Mouse (Mus musculus): ENCODE measurements at regions not wholly inside any gene's neighbourhood (a gene's known extent, or its start where the extent isn't known, plus 50 kb on each side); places are given as distances from the start of the nearest gene placed in this dataset.

DNA sequence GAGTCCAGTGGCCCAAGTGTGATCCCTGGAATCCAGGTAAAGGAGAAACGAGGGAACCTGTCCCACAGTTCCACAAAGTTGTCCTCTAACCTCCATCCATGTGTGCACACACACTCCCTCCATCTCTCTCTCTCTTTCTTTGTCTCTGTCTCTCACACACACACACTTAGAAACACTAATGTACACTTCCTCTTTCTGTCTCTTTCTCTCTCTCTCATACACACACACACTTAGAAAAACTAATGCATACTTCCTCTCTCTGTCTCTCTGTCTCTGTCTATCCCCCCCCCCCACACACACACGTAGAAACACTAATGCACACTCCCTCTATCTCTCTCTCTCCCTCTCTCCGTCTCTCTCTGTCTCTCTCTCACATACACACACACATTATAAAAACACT, 61.2 kb upstream of the Bmp2k start:
- no peak for DNase-seq

DNA sequence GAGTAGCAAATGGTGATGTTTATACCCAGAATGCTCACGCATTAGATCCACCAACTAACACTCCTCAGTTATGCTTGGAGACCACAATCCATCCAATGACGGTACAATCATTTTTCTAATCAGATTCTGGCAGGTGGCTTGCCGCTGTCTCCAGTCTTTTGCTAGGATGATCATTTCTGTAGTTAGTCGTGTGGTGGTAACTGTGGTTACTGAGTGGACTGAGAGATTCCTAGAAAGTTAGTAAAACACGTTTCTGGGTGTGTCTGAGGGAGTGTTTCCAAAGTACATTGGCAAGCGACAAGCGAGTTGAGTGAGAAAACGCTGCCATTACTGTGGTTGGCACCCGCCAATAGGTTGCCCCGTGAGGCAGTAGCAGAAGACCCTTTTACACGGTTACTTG, 58.8 kb upstream of the Bmp2k start:
- no peak for DNase-seq

DNA sequence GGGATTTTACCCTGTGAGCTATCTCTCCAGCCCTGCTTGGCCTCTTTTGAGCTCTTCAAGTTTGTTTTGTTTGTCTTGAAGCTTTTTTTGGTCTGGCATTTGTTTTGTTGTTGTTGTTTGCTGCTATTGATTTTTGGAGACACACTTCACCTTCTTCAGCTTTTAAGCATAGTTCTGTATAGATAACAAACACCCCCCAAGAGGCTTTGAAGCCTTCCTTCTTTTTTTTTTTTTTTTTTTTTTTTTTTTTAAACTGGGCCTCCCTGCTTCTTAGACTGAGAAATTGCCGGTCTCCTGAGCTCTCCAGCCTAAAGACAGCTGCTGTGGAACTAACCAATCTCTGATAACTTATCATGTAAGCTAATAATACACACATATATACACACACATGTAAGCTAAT, 58.2 kb upstream of the Bmp2k start:
- DNase-seq: no peak

DNA sequence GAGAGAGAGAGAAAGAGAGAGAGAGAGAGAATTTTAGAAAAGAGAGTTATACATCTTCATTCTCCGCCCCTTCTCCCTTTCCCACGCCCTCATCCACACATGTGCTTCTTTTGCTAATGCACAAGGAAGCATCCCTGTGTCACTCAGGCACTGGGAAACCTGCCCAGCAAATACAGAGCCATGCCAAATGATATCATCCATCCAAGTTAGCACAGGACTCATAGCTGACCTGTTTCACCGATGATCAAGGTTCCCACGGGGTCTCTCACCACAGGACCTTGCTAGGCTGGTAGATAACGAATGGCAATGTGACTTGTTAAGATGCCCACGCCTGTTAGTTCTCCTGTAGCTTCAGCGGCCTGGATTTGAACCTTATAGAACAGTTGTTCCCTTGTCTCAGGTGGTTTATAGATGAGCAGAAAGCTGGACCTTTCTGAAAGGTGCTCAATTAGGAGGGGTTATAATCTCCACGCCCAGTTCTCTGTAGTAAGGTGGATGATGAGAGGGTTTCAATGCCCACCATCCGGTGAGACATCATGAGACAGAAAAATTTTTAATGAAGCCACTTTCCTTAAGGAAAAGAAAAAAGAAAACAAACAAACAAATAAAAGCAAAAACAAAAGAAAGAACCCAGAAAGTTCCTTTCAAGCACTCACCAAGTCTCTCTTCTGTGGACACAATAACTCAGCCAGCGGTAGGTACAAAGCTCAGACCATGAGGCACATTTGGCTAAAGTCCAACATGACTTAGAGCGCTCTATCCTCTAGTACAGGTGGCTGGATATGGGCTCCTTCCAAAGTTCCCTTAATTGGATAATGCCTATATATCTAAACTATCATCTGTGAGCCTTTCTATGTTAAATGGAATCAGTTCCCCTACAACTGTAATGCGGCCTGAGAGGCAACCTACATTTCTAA, 57.1 kb upstream of the Bmp2k start:
- DNase-seq: no peak

DNA sequence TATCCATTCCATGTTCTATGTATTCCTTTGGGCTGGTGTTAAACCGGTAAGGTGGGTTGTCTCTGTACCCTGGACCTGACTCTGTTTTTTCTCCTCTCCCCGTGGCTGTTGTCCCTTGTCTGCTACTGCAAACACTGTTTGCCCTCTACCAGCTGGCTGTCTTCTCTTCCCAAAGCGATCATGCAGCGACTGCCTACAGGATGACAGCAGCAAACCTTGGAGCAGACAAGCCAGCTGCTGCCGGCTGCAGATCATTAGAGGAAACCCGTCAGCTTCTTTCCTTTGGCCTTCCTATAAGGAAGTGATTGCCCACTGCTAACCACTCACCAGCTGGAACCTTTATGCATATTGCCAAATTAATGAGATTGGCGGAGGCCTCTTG, 56.4 kb upstream of the Bmp2k start:
- no peak for DNase-seq

DNA sequence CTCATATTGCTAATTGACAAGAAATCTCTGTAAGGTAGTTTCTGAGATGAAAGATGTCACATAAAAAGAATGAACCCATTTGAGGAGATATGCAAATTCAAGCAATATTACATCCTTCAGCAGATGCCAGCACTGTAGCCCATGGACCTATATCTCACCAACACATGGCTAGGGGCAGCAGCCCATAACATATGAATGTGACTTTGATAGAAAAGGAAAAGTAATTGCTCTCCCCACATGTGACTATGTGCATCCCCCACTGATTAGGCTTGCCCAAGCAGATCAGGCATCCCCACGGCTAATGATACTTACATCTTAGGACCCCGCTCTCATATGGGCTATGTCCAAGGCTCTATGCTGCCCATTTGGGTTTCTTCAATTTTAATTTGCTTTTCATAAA, 56.0 kb upstream of the Bmp2k start:
- no peak for DNase-seq

All from thymus, postnatal 4 days (tissue).